Mouse (Mus musculus) brain, adult 2 months (tissue): ENCODE measurements around the gene Gcnt2.

Experiments
- DNase-seq: peaks from one replicate; pipeline ENCODE4 v3.0.0; 2011; ENCODE audit warnings: low read depth, low spot score

Gene Gcnt2

DNA sequence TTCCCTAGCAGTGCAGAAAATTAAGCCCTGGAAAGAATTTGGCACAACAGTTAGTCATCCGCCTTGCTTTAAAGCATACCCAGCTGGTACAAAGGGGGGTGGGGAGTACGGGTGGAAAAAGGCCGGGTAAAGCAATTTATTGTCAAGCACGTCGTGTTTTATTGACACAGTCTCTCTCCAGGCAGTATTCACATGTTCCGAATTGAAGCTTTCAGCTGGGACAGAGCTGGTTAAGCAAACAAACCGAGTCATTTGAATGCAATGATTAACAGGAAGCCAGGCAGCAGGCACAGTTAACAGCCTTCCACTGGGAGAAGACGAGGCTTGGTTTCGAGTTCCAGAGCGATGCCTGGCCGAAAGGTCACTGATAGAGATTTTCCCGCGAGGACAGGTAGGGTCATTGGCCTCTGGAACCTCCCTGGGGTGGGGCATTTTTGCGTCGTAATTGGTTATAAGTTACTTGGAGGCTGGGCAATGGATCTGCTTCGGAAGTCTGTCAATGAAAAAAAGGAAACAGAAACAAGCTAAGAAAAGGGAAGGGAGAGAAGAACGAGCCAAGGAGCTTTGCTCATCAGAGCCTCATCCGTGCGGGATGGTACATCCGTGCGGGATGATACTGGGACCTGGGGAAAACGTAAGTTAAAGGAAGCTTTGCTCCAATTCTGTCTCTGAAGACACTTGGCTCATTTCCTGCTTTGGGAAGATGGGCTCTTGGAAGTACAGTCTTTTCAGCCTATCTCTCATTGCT is at the start of gene Gcnt2:
Gene Gcnt2, plus strand, starts transcription at position 103 of the 748 bp plus-strand sequence.
- DNase-seq, result peak; percentile 79

DNA sequence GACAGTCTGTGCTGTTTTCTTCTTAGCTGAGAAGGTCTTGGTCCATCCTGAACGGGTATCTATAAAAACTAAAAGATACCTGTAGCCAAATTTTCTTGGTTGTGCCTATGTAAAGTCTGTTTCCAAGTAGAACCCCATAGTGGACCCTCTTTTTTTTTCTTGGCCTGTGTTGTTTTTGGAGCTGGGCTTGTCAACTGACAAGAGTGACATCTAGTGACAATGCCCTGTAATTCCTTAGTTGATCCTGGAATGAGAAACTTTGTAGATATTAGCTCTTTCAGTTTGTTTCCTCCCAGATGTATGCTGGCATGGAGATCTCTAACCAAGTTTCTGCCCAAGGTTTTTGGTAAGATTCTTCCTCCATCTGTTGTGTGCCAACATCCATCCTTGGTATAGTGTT is 38.9 kb upstream of the Gcnt2 start:
- DNase-seq, result no peak

DNA sequence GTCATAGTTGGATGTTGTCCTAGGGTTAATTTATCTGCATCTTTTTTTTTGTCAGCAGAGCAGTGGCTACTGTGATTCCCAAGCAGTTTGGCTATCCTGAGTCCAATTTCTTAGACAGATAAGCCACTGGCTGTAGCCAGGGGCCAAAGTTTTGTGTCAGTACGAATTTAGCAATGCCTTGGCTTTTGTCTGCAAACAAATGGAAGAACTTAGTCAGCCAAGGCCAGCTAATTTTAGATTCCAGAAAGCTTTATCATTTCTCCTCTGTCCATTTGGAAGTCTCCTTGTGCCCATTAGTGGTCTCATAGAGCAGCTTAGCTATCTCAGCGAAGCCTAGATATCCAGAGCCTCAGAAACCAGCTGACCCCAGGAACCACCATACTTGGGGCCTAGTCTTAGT is 37.6 kb upstream of the Gcnt2 start:
- DNase-seq, result no peak

GRCm38 (mm10) chr13:40841146-40841787 is 18.3 kb upstream of the Gcnt2 start:
- no peak for DNase-seq

- no peak for DNase-seq
Observed at GRCm38 (mm10) chr13:40842141-40842540, 17.4 kb upstream of the Gcnt2 start.

DNA sequence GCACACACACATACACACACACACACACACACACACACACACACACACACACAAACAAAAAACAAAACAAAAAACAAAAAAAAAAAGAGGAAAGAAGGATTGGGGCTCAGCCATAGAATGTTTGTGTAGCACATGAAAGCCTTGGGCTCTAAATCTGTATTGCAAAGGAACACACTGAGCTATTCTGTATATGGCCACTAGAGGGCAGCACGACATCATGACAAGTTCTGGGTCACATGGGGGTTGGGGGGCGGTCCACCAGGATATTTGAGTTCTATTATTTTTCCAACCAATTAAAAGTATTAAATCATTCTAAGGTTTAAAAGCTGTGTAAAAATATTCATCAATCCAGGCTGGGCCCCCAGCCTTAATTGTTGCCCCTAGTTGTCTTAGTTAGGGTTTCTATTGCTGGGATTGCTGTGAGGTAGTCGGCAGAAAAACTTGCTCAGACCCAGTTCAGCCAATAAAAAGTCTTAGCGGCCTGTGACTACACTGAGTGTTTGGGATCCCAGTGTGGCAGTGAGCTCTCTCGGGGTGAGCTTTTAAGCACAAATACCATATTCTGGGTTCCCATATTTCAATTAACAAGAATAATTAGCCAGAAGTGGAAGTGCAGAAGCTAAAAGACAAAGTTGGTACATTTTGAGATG is 16.0 kb upstream of the Gcnt2 start:
- peak; percentile 88 for DNase-seq

- DNase-seq, result no peak
Observed at GRCm38 (mm10) chr13:40844144-40844543, 15.4 kb upstream of the Gcnt2 start.

DNA sequence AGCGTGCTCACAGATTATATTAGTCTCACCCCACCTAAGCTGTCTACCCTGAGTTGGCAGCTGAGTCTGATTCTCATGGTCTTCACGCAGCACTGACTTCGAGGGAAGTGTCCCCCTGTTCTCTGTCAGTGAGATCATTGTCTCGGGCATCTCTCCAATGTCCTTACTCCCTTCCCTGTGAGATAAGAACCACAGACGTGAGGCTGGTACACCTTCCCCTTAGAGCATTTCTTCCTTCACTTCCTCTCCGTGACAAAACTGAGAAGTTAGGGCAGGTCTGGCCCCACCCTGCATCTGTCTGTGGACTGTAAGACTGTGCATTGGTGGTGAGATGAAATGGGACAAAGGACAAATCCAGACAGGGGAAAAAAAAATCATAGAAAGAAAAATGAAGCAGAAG is 13.6 kb upstream of the Gcnt2 start:
- no peak for DNase-seq

DNA sequence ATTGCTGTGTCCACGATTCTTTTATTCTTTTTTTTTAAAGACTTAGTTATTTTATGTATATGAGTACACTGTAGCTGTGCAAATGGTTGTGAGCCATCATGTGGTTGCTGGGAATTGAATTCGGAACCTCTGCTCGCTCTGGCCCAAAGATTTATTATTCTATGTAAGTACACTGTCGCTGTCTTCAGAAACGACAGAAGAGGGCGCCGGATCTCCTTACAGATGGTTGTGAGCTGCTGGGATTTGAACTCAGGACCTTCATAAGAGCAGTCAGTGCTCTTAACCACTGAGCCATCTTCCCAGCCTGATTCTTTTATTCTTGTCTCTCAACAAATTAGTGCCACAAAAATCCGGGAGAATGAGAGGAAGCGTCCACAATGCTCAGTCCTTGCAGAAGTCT is 13.2 kb upstream of the Gcnt2 start:
- peak; percentile 38 for DNase-seq

GRCm38 (mm10) chr13:40847898-40848297 is 11.7 kb upstream of the Gcnt2 start:
- DNase-seq, result no peak

GRCm38 (mm10) chr13:40850686-40851085 is 8.9 kb upstream of the Gcnt2 start:
- no peak for DNase-seq

GRCm38 (mm10) chr13:40851281-40851680 is 8.3 kb upstream of the Gcnt2 start:
- no peak for DNase-seq

- no peak for DNase-seq
Observed at GRCm38 (mm10) chr13:40851961-40852360, 7.6 kb upstream of the Gcnt2 start.

DNA sequence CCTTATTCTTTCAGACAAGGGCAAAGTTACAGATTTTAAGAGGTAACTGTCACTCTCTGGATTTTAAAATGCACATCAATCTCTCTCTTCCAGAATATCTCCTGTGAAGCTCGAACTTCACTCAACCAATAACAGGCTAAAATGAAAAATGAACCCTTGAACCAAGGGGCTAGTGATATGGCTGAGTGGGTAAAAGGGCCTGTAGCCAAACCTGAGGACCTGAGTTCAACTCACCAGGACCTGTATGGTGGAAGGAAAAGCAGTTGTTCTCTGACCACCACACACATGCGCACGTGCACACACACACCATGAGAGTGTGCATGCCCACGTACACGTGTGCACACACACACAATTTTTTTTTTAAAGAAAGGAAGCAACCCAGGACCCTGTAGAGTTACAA is 6.8 kb upstream of the Gcnt2 start:
- DNase-seq, result no peak

DNA sequence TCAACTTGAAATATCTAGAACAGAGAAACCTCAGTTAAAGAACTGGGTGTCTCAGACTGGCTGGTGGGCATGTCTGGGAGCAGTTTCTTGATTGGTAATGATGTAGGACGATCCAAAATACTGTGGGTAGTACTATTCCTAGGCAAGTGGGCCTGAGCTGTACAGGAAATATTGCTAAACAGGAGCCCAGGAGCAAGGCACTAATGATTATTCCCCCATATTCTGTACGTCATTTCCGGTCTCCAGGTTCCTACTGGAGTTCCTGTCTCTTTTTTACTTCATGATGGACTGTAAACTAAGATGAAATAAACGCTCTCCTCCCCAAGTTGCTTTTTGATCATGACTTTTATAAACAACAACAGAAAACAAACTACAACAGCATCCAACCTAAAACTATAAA is 5.7 kb upstream of the Gcnt2 start:
- DNase-seq, result no peak

- DNase-seq, result peak; percentile 77
Observed at GRCm38 (mm10) chr13:40854451-40855058, 5.0 kb upstream of the Gcnt2 start.

GRCm38 (mm10) chr13:40855266-40855665 is 4.3 kb upstream of the Gcnt2 start:
- DNase-seq, result no peak

- DNase-seq, result no peak
Observed at GRCm38 (mm10) chr13:40856786-40857185, 2.8 kb upstream of the Gcnt2 start.

- no peak for DNase-seq
Observed at GRCm38 (mm10) chr13:40857281-40857818, 2.2 kb upstream of the Gcnt2 start.

GRCm38 (mm10) chr13:40859225-40859624 is 329 bp upstream of the Gcnt2 start:
- DNase-seq, result no peak

- DNase-seq, result no peak
Observed at GRCm38 (mm10) chr13:40863006-40863405, 3.5 kb downstream of the Gcnt2 start.
